Mouse (Mus musculus): ENCODE results near the gene Immp2l.
"Not testable (repeated sequence)": the region's sequence is repeated elsewhere in the genome, so short reads cannot be mapped to it uniquely, and the experiment has no call there.

The Immp2l gene

GRCm38 (mm10) chr12:41851896-41852470 lies 828.1 kb downstream of the Immp2l start:
- DNase-seq (ENCODE audit: low read depth), result peak; percentile 64

- DNase-seq (ENCODE audit: low read depth), result not testable (repeated sequence)
These were observed 835.8 kb downstream of the Immp2l start for GRCm38 (mm10) chr12:41859652-41860051.

DNA sequence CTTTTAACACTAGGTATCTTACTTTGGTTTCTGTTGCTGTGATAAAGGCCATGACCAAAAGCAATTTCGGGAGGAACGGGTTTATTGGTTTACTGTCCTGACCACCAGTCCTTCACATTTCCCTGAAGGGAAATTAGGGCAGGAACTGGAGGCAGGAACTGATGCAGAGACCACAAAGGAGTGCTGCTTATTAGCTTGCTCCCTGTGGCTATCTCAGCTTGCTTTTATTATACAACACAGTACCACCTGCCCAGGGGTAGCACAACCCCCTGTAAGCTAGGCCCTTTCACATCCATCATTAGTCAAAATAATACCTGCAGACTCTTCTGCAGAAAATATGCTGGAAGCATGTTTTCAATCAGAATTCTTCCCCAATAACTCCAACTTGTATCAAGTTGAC lies 844.4 kb downstream of the Immp2l start:
- no peak for DNase-seq (ENCODE audit: low read depth)

- no peak for DNase-seq (ENCODE audit: low read depth)
These were observed 850.1 kb downstream of the Immp2l start for GRCm38 (mm10) chr12:41874015-41874414.

DNA sequence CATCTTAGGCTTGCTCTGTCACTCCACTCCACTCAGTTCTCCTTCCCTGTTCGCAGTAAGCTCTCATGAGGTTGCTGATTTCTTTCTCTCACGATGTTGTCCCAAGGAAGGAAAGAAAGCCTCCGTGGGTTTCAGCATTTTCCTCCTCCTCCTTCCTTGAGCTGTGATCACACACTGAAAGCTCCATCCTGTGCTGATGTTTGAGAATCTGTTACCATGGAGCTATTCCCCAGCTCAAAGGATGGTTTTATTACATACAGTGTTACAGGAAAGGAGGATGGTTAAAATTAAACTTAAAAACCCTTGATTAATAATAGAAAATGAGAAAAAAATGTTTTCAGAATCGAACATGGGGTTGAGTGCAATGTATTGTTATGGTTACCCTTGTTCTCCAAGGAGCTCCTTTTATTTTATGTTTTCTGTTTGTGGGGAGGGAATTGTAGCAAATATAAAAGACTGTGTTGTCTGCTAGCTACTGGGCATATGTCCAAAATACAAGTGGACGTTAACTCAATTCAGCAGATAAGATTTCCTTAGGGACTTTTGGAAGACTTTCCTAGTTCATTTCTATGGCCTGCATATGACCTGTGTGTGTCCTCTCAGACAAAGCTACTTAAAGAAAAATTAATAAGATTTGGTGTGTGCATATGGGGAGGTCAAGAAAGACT lies 853.5 kb downstream of the Immp2l start:
- no peak for DNase-seq (ENCODE audit: low read depth)

DNA sequence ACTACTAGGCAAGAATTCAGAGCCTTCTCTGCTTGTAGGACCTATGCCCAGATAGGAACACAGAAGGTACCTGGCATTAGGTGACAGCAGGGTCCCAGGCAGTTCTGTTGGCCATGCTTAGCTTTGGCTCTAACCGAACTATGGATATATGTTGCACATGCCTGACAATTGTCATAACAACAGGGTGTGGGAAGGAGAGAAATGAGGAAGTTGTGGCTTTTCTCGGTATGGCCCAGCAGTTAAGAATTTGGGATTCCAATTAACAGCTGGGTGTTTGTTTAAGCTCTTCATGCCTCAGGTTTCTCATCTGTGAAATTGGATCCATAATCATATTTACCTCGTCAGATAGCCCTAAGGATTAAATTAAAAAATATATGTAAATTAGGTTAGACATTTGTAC lies 854.6 kb downstream of the Immp2l start:
- no peak for DNase-seq (ENCODE audit: low read depth)

DNA sequence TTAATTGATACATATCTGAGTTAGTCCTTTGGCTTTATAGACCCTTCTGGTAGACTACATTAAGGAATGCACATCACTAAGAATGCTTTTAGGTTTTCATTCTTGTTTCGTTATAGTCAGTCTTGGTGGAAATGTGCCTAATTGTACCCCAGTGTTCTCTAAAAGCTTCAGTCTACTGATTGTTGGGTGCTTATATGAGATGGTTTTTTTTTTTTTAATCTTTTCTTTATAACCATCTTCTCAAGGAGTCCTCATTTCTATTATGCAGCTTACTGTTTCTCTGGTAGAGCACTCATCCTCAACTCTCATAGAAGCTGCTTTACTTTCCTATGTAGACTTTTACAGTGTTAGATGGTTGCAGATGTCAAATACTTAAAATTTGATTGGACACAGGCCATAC lies 855.1 kb downstream of the Immp2l start:
- no peak for DNase-seq (ENCODE audit: low read depth)

- no peak for DNase-seq (ENCODE audit: low read depth)
These were observed 855.5 kb downstream of the Immp2l start for GRCm38 (mm10) chr12:41879412-41879811.

DNA sequence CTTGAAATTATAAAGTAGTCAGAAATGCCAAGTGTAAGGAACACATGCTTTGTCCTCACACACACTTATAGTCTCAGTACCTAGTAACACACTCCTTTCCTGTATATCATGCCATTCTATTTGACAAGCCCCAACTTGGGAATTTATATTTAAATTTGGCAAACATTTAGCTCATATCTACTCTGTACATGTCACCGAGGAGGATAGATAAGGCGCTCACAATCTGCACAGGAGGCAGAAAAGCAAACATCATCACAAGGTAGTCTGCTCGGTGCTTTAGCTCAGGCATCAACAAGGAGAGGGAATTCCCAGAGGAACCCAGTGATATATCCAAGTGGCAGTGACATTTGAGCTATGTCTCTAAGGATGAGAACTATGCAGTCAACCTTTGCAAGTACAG lies 856.9 kb downstream of the Immp2l start:
- no peak for DNase-seq (ENCODE audit: low read depth)

DNA sequence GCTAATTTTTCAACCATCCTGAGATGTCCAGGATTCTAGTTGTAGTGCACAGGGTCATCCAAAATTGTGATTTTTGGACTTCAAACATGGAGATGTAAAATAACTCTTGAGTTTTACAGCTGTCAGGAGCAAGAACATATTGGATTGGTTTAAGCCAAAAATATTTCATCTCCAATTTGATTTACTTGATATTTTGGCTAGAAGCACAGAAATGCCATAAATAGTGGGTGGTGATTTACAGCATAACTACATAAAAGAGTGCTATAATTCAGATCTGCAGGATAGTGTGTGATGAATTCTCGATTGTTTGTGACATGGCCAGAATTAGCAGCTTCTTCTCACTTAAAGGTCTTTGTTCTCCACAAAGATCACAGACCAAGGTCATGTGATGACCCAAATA lies 884.1 kb downstream of the Immp2l start:
- DNase-seq (ENCODE audit: low read depth), result no peak

GRCm38 (mm10) chr12:41911626-41912025 lies 887.7 kb downstream of the Immp2l start:
- DNase-seq (ENCODE audit: low read depth), result no peak

DNA sequence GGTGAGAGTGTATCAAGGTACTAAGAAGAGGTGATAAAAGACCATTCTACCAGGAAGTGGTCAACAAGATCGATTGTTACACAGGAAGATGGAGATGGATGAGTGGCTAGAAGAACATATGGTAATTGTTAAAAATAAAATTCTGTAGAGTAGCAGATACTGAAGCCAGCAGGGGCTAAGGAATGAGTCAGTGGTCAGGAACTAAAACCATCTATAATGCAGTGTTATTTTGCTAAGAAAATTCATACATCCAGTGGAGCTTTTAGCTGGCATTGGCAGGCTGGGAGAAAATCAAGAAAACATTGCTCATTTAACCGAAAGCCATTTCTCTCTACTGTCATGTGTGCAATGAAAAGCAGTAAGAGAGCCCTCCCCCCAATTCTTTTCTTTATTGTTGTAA lies 913.9 kb downstream of the Immp2l start:
- DNase-seq (ENCODE audit: low read depth), result no peak

DNA sequence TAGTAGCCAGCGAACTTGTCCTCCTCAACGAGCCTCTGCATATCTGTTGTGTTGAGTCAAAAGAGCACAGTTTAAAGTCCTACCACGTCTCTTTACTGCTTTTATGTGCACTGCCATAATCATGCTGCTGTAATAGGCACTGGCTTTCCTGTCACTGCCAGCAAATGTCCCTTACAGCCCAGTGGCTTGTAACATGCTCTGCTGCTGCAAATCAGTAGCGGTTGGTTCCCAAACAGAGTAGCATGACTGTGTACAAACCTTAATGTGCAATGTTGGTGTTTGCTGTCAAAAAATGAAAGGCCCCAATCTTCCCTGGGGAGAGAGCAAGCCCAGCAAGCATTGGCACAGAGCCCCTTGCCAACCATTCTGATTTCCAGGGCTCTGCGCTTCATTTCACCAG lies 918.0 kb downstream of the Immp2l start:
- DNase-seq (ENCODE audit: low read depth), result no peak

DNA sequence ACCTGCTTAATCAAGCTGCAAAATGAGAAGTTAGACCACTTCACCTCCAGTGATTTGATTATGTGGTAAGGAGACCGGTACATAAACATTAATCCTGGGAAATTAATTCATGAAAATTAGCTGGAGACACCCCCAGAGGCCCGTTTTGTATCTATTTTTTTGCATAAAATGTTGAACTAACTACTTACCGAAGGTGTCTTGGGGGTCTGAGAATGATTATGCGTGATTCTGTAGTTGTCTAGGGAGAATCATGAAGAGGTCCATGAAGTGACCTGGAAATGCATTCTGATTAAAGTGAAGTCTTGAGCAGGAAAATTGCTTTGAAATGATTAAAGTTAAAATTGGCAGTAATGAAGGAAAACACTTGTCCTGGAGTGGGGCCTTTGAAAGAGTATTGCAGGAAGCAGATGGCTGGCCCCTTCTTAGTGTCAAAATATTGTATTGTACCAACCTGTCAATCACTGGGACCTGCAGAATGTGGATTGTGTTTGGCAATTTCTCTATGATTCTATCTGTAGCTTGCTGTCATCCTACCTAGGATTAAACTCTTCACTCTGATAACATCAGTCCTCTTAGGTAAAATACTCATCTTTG lies 920.3 kb downstream of the Immp2l start:
- no peak for DNase-seq (ENCODE audit: low read depth)

DNA sequence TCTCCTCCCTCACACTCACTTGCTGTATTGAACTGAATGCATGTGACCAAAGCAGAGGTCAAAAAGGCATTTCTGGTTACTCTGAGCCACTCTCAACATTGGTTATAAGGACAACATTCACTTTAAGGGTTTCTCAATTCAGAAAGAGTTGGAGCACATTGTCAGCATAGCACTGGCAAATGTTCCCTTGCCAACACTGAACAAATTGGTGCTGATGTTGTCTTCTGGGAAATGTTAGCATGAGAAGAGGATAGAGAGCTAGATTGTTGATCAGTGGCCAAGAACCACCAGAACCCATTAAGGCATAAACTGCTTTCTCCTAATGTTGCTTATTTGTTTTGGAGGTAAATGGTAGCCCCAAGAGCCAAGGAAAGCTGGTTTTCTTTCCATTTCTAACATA lies 922.6 kb downstream of the Immp2l start:
- no peak for DNase-seq (ENCODE audit: low read depth)

- no peak for DNase-seq (ENCODE audit: low read depth)
These were observed 925.5 kb downstream of the Immp2l start for GRCm38 (mm10) chr12:41949409-41949808.

DNA sequence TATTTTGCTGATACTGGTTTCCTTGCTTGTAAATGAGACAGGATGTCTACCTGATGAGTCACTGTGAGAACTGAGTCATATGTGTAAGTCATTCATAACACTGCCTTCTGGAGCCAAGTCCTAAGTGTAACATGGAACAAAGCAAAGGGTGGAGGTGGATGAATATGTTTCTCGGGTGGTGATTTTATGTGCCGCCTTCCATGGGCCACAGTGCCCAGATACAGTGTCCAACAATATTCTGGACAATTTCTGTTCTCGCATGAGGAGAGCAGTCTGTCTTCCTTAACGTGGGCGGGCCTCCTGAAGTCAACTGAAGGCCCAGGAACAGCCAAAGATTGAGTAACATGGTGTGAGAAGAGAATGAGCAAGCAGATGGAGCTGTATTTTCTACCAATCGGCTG lies 926.0 kb downstream of the Immp2l start:
- DNase-seq (ENCODE audit: low read depth), result no peak

GRCm38 (mm10) chr12:41950726-41951125 lies 926.8 kb downstream of the Immp2l start:
- DNase-seq (ENCODE audit: low read depth), result no peak

GRCm38 (mm10) chr12:41961038-41961437 lies 937.1 kb downstream of the Immp2l start:
- DNase-seq (ENCODE audit: low read depth), result peak; percentile 75

- DNase-seq (ENCODE audit: low read depth), result no peak
These were observed 967.5 kb downstream of the Immp2l start for GRCm38 (mm10) chr12:41991408-41991807.

Measured in naive thymus-derived CD4-positive, alpha-beta T cell, adult 2 months (primary cell).